Mouse (Mus musculus) hindbrain, embryonic 11.5 days (tissue): ENCODE measurements around the gene Smpd1. TPM values are rescaled to one million over a fixed set of nuclear protein-coding genes. Genes with fewer than 3 reads are reported as not detected.

ENCODE experiments used
- ATAC-seq: fragments of 200-750 bp; cut with Nextera tagmentation; 2 replicates; pipeline ENCODE4 v1.8.0; 2017; ENCODE audit warnings: mild to moderate bottlenecking, moderate TSS enrichment, moderate library complexity; ENCODE audit not compliant: low FRiP score
- DNase-seq: peaks from one replicate; pipeline ENCODE4 v3.0.0-alpha.2; 2015; ENCODE audit warnings: low spot score
- H3K27ac ChIP-seq: fragments of 300-500 bp; sonication (generic); 2 replicates; pipeline ENCODE4 v1.5.1; 2014; ENCODE audit warnings: mild to moderate bottlenecking, low read depth, low read length
- H3K27me3 ChIP-seq: fragments of 300-500 bp; sonication (generic); 2 replicates; pipeline ENCODE4 v1.6.1; 2014; ENCODE audit warnings: mild to moderate bottlenecking, low read length, moderate library complexity, mixed read lengths; ENCODE audit not compliant: control insufficient read depth, insufficient read depth
- H3K36me3 ChIP-seq: fragments of 300-500 bp; sonication (generic); 2 replicates; pipeline ENCODE4 v1.6.1; 2014; ENCODE audit warnings: mild to moderate bottlenecking, low read length, moderate library complexity, mixed read lengths; ENCODE audit not compliant: control insufficient read depth, insufficient read depth
- H3K4me1 ChIP-seq: fragments of 300-500 bp; sonication (generic); replicated peaks from 2 replicates; pipeline ENCODE4 v1.6.1; 2014; ENCODE audit warnings: low read length, mixed read lengths; ENCODE audit not compliant: control insufficient read depth, insufficient read depth
- H3K4me2 ChIP-seq: fragments of 300-500 bp; sonication (generic); replicated peaks from 2 replicates; pipeline ENCODE4 v1.6.1; 2014; ENCODE audit warnings: mild to moderate bottlenecking, low read depth, low read length
- H3K4me3 ChIP-seq: fragments of 300-500 bp; sonication (generic); 2 replicates; pipeline ENCODE4 v1.5.1; 2014; ENCODE audit warnings: low read depth, low read length
- H3K9ac ChIP-seq: fragments of 300-500 bp; sonication (generic); 2 replicates; pipeline ENCODE4 v1.6.1; 2014; ENCODE audit warnings: low read depth, low read length
- H3K9me3 ChIP-seq: fragments of 300-500 bp; sonication (generic); 2 replicates; pipeline ENCODE4 v1.6.1; 2016; ENCODE audit warnings: low read length; ENCODE audit not compliant: control insufficient read depth
- WGBS: fragments of 180-500 bp; shearing (Covaris S2); extraction: QIAGEN DNeasy Blood & Tissue Kit; methylation state at CpG from one replicate; pipeline ENCODE4 v1.1.7; 2014; 5-methylcytosine and 5-hydroxymethylcytosine counted together
- polyA plus RNA-seq: library from polyadenylated mRNA; unstranded; fragments of >200 nt; fragmentation: Nextera tagmentation; extraction: Ambion mirVana; gene quantifications from 2 replicates; pipeline ENCODE4 v1.2.1, GENCODE M21; 2014

Gene Smpd1
- polyA plus RNA-seq, 1 experiment from 2014 or later = 52.5 TPM

DNA sequence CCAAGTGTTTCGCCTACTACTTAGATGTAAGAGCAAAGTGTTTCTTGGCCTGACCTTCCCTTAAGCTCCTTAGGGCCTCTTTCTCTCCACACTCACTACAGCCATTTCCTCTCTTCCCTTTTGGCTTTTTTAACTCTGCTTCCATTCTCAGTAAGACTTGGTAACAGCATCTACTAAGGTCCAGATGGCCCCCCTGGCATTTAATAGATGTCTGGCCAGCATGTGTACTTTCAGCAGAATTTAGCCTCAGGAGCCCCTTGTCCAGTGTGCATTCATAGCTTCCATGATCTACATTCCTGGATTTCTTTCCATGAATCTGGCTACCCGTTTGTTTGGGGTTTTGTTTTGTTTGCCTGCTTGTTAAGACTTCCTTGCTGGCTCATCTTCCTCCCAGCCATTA is 24.3 kb downstream of the Smpd1 start:
- no peak overlapping the region for H3K9ac ChIP-seq
- no peak overlapping the region for H3K27ac ChIP-seq
- H3K4me1 ChIP-seq = no peaks in the 10 kb centered on the region
- no peaks in the 10 kb centered on the region for H3K27me3 ChIP-seq
- ATAC-seq (no peak), DNase-seq (no peak)
- WGBS = 81% methylated on average over 2 of the region's 2 CpGs
- no peaks in the 10 kb centered on the region for H3K9me3 ChIP-seq
- 0 out of 2 replicates have a peak, but pooled peaks cover 3% of the 10 kb centered on the region for H3K36me3 ChIP-seq
- H3K4me2 ChIP-seq = no peak overlapping the region
- no peak overlapping the region for H3K4me3 ChIP-seq

DNA sequence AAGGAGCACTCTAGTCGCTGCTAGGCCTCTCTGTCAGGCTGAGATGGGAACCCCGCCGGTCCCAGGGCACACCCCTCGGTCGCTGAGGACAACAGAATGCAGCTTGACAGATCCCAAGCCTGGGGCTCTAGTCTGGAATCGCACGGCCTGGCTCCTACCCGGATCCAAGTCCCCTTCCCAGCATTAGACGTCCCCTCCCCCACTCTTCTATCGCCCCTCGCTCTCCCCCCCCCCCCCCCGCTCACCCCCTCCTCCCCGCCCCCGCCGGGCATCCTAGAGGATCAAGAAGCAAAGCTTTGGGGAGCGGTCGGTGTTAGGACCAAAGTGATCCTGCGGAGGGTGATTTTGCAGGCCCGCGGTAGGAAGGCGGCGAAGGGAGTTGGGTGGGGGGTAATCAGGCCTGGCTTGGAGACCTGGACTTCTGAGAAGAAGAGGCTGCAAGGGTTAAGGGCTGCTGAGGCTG is 26.5 kb downstream of the Smpd1 start:
- ATAC-seq (peak; percentile 74), DNase-seq (peak; percentile 61)

DNA sequence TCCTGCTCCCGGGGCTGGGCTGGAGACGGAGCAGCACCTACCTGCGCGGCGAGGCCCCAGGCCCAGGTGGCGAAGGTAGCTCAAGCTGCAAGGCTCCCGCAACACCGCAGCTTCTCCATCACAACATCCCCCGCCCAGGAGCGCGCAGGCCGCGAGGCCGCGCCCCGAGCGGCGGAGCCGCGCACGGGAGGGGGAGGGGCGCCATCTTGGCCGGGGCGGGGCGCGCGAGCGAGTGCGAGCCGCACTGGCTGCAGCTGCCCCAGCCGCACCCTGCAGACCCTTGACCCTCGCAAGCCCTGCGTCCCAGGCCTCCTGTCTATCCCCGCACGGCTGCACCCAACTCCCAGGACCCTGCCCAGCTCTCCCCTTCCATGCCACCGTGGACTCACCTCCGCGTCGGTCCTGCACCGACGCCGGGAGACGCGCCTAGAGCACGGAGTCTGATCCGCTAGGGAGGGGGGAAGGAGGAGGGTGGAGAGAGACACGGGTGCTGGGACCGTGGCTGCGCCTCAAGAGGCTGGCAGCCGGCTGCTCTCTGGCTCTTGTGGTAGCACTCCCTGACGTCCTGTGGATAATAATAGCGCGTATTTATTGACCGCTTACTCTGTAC is 27.0 kb downstream of the Smpd1 start, which contains the start of gene Apbb1:
Apbb1 (minus strand) TSS at position 560 of the 610 bp plus-strand sequence.
- H3K9ac ChIP-seq = peak within 1 kb of the TSS; percentile 84
- DNase-seq (peak; percentile 91), ATAC-seq (peak; percentile 94)
- peak within 1 kb of the TSS; percentile 91 for H3K27ac ChIP-seq
- H3K4me2 ChIP-seq = peak within 1 kb of the TSS; percentile 41
- H3K27me3 ChIP-seq = no peaks in the 10 kb centered on the region
- no peaks in the 10 kb centered on the region for H3K9me3 ChIP-seq
- H3K4me1 ChIP-seq = no peaks in the 10 kb centered on the region
- under 1% methylated on average over 51 of the region's 54 CpGs for WGBS
- H3K36me3 ChIP-seq = no peaks in the 10 kb centered on the region
- peak within 1 kb of the TSS; percentile 76 for H3K4me3 ChIP-seq

More for the DNA sequence above, 26.5 kb downstream of the Smpd1 start:
- under 1% methylated on average over 16 of the region's 22 CpGs for WGBS
- H3K4me3 ChIP-seq = peak overlapping the region; percentile 76
- peak overlapping the region; percentile 84 for H3K9ac ChIP-seq
- H3K4me2 ChIP-seq = peak overlapping the region; percentile 41
- no peaks in the 10 kb centered on the region for H3K27me3 ChIP-seq
- no peaks in the 10 kb centered on the region for H3K36me3 ChIP-seq
- H3K9me3 ChIP-seq = no peaks in the 10 kb centered on the region
- H3K27ac ChIP-seq = peak overlapping the region; percentile 91
- H3K4me1 ChIP-seq = no peaks in the 10 kb centered on the region

- H3K27me3 ChIP-seq = no peaks in the 10 kb centered on the region
- no peak for DNase-seq
- H3K4me2 ChIP-seq = peak overlapping the region; percentile 41
- ATAC-seq = no peak
- H3K36me3 ChIP-seq = no peaks in the 10 kb centered on the region
- H3K4me3 ChIP-seq = peak overlapping the region; percentile 76; the same call in 1 of the 2 replicates
- WGBS = 77% methylated on average over 2 of the region's 2 CpGs
- H3K4me1 ChIP-seq = no peaks in the 10 kb centered on the region
- H3K27ac ChIP-seq = peak overlapping the region; percentile 91; the same call in 1 of the 2 replicates
- peak overlapping the region; percentile 84 for H3K9ac ChIP-seq
- no peaks in the 10 kb centered on the region for H3K9me3 ChIP-seq
Observed at GRCm38 (mm10) chr7:105581959-105582358, 27.8 kb downstream of the Smpd1 start.

- ATAC-seq (no peak), DNase-seq (no peak)
- no peaks in the 10 kb centered on the region for H3K36me3 ChIP-seq
- no peak overlapping the region for H3K27ac ChIP-seq
- no peaks in the 10 kb centered on the region for H3K9me3 ChIP-seq
- no peaks in the 10 kb centered on the region for H3K4me1 ChIP-seq
- no peak overlapping the region for H3K9ac ChIP-seq
- no peak overlapping the region for H3K4me2 ChIP-seq
- H3K4me3 ChIP-seq = no peak overlapping the region
- 84% methylated on average over 9 of the region's 9 CpGs for WGBS
- no peaks in the 10 kb centered on the region for H3K27me3 ChIP-seq
Observed at GRCm38 (mm10) chr7:105588325-105588912, 34.3 kb downstream of the Smpd1 start.

DNA sequence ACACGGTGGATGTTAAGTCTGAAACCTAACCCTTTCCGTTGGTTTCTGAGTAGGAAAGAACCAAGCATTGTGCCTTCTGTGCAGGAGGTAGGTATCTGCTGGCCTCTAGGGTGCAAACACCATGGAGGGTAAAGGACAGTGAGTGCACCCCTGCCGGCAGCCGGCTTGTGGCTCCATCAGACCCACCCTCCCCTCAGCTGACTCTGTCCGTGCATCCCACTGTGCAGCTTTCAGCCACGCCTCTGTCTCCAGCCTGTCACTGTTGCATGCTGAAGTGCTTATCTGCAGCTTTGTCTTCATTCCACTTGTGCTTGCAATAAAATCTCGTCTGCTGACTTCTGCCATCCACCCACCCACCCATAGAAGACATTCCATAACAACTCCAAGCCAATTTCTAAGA is 35.9 kb downstream of the Smpd1 start:
- no peak overlapping the region for H3K4me3 ChIP-seq
- H3K4me2 ChIP-seq = no peak overlapping the region
- no peaks in the 10 kb centered on the region for H3K36me3 ChIP-seq
- no peak overlapping the region for H3K27ac ChIP-seq
- H3K27me3 ChIP-seq = no peaks in the 10 kb centered on the region
- ATAC-seq (no peak), DNase-seq (no peak)
- WGBS = 28% methylated on average over 7 of the region's 7 CpGs
- H3K9ac ChIP-seq = no peak overlapping the region
- H3K9me3 ChIP-seq = no peaks in the 10 kb centered on the region
- no peaks in the 10 kb centered on the region for H3K4me1 ChIP-seq

GRCm38 (mm10) chr7:105602860-105603623 is 48.9 kb downstream of the Smpd1 start:
- Histone ChIP-seq H3K9me3 (no peaks in the 10 kb centered on the region), H3K27ac (no peak overlapping the region), H3K4me1 (no peaks in the 10 kb centered on the region)

More at GRCm38 (mm10) chr7:105602860-105603623, 48.9 kb downstream of the Smpd1 start:
- Histone ChIP-seq H3K4me2 (no peak overlapping the region), H3K36me3 (no peaks in the 10 kb centered on the region), H3K27me3 (no peaks in the 10 kb centered on the region), H3K4me3 (no peak overlapping the region), H3K9ac (no peak overlapping the region)
- peak; percentile 77 for DNase-seq
- ATAC-seq = peak; percentile 65; the same call in 1 of the 2 replicates
- 37% methylated on average over 9 of the region's 9 CpGs for WGBS
